Mouse (Mus musculus) lung, adult 2 months (tissue): ENCODE results near the gene Zxdc. TPM values are rescaled to one million over a fixed set of nuclear protein-coding genes. Genes with fewer than 3 reads are reported as not detected.

Experiments used
- DNase-seq: peaks from one replicate; pipeline ENCODE4 v3.0.0; 2022
- H3K4me1 ChIP-seq: fragments of 200-500 bp; 2 replicates; pipeline ENCODE4 v1.6.1; 2011; ENCODE audit warnings: low read length; ENCODE audit not compliant: control insufficient read depth, insufficient read depth
- H3K4me3 ChIP-seq: fragments of 200-500 bp; replicated peaks from 2 replicates; pipeline ENCODE3; 2011; ENCODE audit warnings: low read depth, mild to moderate bottlenecking, control low read depth, low read length; ENCODE audit errors: extremely low read depth
- CTCF ChIP-seq: fragments of 200-500 bp; IDR thresholded peaks from 2 replicates; pipeline ENCODE4 v1.5.1; 2011; ENCODE audit warnings: mild to moderate bottlenecking, low read length, control low read depth; ENCODE audit not compliant: insufficient read depth
- POLR2A ChIP-seq: fragments of 200-500 bp; IDR thresholded peaks from 2 replicates; pipeline ENCODE4 v1.6.1; 2011; ENCODE audit warnings: low read depth, mild to moderate bottlenecking, control low read depth, low read length, borderline replicate concordance; ENCODE audit errors: extremely low read depth
- WGBS: fragments of 180-500 bp; shearing (Covaris S2); methylation state at CpG from one replicate; pipeline ENCODE4 v1.1.7; 2018; 5-methylcytosine and 5-hydroxymethylcytosine counted together
- polyA plus RNA-seq: library from polyadenylated mRNA; depleted of rRNA; stranded (reverse); fragments of >200 nt; gene quantifications from 2 replicates; pipeline ENCODE4 v1.2.3, GENCODE M21; 2012; rRNA removed

The Zxdc gene
- polyA plus RNA-seq, 1 experiment, result 20.3 TPM

DNA sequence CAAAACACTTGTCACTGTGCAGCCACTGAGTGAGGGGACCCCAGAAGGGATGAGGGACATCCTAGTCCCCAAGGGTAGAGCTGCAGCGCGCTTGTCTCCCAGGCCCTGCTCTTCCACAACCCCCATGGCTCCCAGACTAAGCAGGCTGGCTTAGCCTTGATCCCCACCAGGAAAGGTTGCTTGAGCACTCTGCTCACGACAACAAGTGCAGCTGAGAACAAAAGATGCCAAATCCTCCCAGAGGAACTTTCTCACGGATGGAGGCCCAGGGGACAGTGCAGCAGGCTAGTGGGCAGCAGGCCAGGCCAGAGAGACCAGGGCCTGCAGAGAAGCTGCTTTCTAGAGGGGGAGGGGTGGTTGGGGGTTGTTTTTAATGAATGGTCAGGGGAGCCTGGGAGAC is 77.6 kb downstream of the Zxdc start:
- no peak for TF ChIP-seq CTCF
- no peak for TF ChIP-seq POLR2A
- Histone ChIP-seq H3K4me3 (no peak overlapping the region), H3K4me1 (no peaks in the 10 kb centered on the region)
- 66% methylated on average over 4 of the region's 4 CpGs for WGBS
- no peak for DNase-seq

DNA sequence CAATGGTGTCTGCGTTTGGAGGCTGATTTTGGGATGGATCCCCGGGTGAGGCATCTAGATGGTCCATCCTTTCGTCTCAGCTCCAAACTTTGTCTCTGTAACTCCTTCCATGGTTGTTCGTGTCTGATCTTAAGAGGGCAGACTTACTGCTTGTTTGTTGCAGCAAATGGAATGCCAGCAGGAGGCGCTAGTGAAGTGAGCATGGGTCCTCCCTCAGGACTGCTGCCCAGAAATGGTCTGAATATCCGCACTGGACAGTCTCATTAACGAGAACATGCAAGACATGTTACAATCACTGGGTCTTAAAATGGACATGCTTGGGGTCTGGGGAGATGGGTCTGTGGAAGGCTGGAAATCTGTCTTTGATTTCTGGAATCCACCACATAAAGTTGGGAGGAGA is 80.9 kb downstream of the Zxdc start:
- no peak for TF ChIP-seq POLR2A
- peak; percentile 94 for TF ChIP-seq CTCF
- WGBS, result 13% methylated on average over 7 of the region's 7 CpGs
- Histone ChIP-seq H3K4me1 (no peaks in the 10 kb centered on the region), H3K4me3 (no peak overlapping the region)
- DNase-seq, result peak; percentile 87

DNA sequence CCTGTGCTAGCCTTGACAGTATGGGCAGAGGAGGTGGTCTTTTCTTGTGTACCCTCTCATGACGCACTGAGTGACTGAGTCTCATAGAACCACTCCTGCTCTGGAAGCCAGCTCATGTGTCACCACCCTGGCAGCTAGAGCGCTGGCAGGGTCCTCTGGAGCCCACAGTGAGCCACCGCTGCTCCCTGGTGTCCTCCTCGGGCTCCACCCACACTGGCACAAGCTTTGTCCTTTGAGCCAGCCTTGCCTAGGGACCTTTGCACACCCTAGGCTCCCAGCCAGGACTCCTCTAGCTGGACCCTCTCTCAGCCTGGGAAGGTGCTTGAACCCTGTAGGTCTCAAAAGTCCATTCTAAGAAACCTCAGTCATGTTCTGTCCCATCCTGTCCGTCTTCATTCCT is 81.4 kb downstream of the Zxdc start:
- DNase-seq, result peak; percentile 50
- no peaks in the 10 kb centered on the region for H3K4me1 ChIP-seq
- TF ChIP-seq POLR2A, result no peak
- TF ChIP-seq CTCF, result no peak
- WGBS, result 48% methylated on average over 5 of the region's 5 CpGs
- no peak overlapping the region for H3K4me3 ChIP-seq

DNA sequence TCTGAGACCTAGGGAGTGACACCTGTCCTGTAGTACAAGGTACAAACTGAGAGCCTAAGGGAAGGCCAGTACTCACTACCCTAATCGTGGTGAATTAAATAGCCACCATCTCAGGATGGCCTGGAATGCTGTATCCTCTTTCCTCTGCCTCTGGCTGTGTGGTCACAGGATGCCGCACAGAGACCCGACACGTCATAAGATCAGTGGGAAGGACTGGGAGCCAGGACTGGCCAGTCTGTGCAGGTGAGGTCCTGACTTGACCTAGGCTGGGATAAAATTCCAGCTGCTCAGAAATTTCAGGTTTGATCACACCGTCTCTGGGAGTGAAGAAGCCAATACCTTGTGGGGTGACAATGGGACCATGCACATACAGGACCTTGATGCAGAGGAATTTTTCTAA is 82.2 kb downstream of the Zxdc start:
- WGBS, result 87% methylated on average over 5 of the region's 5 CpGs
- DNase-seq, result no peak
- Histone ChIP-seq H3K4me1 (no peaks in the 10 kb centered on the region), H3K4me3 (no peak overlapping the region)
- no peak for TF ChIP-seq CTCF
- no peak for TF ChIP-seq POLR2A

DNA sequence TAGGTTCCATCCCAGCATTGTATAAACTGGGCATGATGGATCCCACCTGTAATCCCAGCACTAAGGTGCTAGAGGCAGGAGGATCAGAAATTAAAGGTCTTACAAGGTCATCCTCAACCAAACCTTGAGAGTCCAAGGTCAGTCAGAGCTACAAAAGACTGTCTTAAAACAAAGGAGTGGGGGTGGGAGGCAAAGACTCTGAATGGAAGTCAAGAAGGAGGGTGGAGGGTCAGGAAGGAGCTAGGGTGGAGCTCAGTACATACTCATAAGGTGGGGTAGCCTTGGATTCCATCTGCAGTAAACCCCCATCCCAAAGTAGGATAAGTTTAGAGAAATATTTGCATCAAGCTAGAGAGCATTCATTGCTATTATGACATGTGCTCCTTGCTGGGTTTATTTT is 83.3 kb downstream of the Zxdc start:
- TF ChIP-seq POLR2A (no peak), CTCF (no peak)
- DNase-seq, result no peak
- H3K4me3 ChIP-seq, result no peak overlapping the region

More for the DNA sequence above, 83.3 kb downstream of the Zxdc start:
- H3K4me1 ChIP-seq, result no peaks in the 10 kb centered on the region

Other genes with a start within 250 kb of the Zxdc start
- gene Vmn1r51, start 246.9 kb upstream of the Zxdc start, polyA plus RNA-seq, result not detected in 2 replicates
- gene Vmn1r52, start 194.7 kb upstream of the Zxdc start, polyA plus RNA-seq, result not detected in 2 replicates
- gene V1ra8, start 166.7 kb upstream of the Zxdc start, polyA plus RNA-seq, result not detected in 2 replicates
- 0.10 and 0.34 TPM in 2 replicates for gene Vmn1r53, start 145.1 kb upstream of the Zxdc start, polyA plus RNA-seq
- gene Vmn1r54, start 123.2 kb upstream of the Zxdc start, polyA plus RNA-seq, result not detected in 2 replicates
- not detected in 2 replicates for gene BC048671, start 68.3 kb upstream of the Zxdc start, polyA plus RNA-seq
- gene Chst13, start 44.3 kb upstream of the Zxdc start, polyA plus RNA-seq, result 0.28 and 0.53 TPM in 2 replicates
- gene Uroc1, start 36.2 kb upstream of the Zxdc start, polyA plus RNA-seq, result 0.08 and 0.12 TPM in 2 replicates
- 5.6 and 8.0 TPM in 2 replicates for gene Cfap100, start 59.3 kb downstream of the Zxdc start, polyA plus RNA-seq
- 55.7 and 145 TPM in 2 replicates for gene Klf15, start 93.1 kb downstream of the Zxdc start, polyA plus RNA-seq
- 14.7 and 17.9 TPM in 2 replicates for gene Aldh1l1, start 116.9 kb downstream of the Zxdc start, polyA plus RNA-seq
- gene Slc41a3, start 235.2 kb downstream of the Zxdc start, polyA plus RNA-seq, result 11.1 and 13.8 TPM in 2 replicates